Mouse (Mus musculus): ENCODE measurements at regions not wholly inside any gene's neighbourhood (a gene's known extent, or its start where the extent isn't known, plus 50 kb on each side); places are given as distances from the start of the nearest gene placed in this dataset.
A peak's percentile ranks its signal among the peaks of the same experiment; 100 is the strongest.

DNA sequence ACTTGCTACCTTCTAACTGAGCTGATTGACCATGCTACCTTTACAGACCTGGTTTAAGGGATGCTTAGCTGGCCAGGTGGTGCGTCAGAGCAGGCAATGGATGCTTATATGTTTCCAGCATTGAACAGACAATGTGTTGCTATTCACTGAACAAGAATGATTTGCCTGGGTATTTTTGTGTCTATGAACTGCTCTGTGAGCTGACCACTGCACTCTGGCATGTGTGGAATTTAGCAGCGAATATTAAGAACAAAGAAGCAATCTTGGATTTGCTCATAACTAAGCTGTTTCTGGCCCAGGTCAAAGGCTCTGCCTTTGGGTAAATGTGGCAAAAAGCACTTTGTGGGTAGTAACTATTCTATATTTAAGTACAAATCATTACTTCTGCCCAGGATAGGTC is 58.3 kb upstream of the Ccdc39 start:
- no peak for ATAC-seq (replicated peaks; ENCODE audit: low read depth, poor library complexity, severe bottlenecking)

DNA sequence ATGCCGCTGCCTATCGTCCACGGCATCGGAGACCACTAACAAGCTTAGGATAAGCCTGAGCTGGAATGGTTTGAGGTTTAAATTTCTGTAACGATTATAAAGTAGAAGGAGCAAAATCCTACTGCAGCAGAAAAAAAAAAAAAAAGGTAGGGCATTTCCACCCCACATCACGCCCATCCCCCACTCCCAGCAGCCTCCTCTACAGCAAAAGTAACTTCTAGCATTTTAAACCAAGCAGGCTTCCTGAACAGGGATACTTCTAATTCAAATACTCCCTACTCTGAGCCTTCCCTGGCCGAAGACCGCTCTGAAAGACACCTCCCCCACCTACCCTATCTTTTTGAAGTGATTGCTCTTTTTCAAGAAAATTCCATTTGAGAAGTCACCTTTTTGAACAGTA is 59.2 kb upstream of the Ccdc39 start:
- ATAC-seq (replicated peaks; ENCODE audit: low read depth, poor library complexity, severe bottlenecking) = no peak

DNA sequence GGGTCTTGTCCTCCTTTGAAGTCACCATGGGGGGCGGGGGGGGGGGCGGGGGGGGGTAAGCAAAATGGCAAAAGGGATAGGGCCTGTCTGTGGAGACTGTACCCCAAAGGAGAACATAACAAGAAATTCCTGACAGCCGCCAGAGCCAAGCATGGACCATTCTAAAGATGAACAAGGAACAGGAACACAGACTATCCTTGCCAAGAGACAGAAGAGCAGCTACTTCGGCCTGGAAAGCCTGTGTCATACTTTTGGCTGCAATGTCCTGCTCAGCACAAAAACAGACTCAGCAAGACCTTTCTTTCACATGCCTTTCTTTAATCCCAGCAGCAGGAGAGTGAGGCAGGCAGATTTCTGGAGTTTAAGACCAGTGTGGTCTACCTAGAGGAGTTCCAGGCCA is 59.7 kb upstream of the Ccdc39 start:
- no peak for ATAC-seq (replicated peaks; ENCODE audit: low read depth, poor library complexity, severe bottlenecking)

GRCm38 (mm10) chr3:33904854-33905678 is 61.0 kb upstream of the Ccdc39 start:
- ATAC-seq (replicated peaks; ENCODE audit: low read depth, poor library complexity, severe bottlenecking) = no peak

GRCm38 (mm10) chr3:33905679-33906007 is 61.5 kb upstream of the Ccdc39 start:
- ATAC-seq (replicated peaks; ENCODE audit: low read depth, poor library complexity, severe bottlenecking) = no peak

DNA sequence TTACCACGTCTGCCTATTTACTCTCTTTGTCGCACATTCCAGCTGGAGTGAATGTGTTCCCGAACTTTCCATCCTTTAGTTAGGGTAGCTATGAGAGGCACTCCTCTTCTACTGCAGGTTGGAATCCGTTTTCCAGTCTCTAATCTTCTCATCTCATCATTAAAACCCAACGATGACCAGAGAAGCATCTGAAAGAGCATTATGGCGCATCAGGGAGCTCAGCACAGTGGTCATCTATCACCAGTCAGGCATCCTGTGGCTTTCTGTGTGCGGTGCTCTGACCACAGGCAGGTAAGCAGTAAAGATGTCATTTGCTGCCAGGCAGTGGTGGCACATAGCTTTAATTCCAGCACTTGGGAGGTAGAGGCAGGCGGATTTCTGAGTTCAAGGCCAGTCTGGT is 63.0 kb upstream of the Ccdc39 start:
- no peak for ATAC-seq (replicated peaks; ENCODE audit: low read depth, poor library complexity, severe bottlenecking)

GRCm38 (mm10) chr3:33911559-33911958 is 67.4 kb upstream of the Ccdc39 start:
- no peak for ATAC-seq (replicated peaks; ENCODE audit: low read depth, poor library complexity, severe bottlenecking)

DNA sequence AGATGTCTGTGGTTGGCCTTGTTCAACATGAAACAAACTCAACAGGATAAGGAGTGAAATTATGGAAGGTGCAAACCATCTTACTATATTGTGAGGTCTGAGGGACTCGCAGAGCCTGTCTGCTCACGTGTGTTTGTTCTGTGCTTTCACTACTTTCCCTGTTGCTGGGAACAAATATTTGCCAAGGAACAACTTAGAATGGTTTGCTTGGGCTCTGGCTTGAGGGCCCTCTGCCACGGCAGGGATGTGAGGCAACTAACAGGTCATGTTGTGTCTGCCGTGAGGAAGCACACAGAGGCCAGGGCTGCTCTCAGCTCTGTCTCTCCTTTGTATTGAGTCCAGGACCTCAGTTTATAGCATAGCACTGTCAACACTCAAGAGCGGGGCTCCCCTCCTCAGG is 69.4 kb upstream of the Ccdc39 start:
- ATAC-seq (replicated peaks; ENCODE audit: low read depth, poor library complexity, severe bottlenecking) = no peak

DNA sequence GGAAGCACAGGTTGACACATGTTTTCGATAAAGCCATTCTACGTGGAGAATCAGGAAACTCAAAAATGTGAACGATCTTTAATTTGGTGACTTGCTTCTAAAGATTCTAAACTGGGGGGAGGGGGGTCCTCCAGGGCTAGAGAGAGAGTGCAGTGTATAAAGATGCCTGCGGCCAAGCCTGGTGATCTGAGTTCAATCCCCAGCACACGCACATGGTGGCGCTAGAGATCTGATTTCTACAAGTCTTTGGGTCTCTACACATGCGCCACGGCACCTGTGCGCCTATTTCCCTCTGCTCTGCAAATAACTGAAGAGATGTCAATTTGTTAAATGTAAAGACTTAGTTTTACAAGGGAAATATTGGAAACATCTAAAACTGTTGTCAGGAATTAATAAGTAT is 70.3 kb upstream of the Ccdc39 start:
- ATAC-seq (replicated peaks; ENCODE audit: low read depth, poor library complexity, severe bottlenecking) = no peak

DNA sequence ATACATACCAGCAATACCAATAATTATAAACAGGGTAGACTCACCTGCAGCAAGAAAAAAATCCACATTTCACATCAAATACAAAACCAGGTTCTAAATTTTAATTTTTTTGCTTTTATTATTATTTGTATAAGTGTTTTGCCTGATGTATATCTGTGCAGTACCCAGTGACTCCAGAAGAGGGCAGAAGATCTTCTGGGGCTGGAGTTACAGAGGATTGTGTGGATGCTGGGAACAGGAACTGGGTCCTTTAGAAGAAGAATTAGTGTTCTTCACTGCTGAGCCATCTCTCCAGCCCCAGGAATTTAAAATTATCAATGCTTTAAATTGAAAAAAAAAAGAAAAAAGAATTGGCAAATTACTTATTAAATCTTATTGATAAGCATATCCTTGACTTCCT is 71.7 kb upstream of the Ccdc39 start:
- ATAC-seq (replicated peaks; ENCODE audit: low read depth, poor library complexity, severe bottlenecking) = no peak

DNA sequence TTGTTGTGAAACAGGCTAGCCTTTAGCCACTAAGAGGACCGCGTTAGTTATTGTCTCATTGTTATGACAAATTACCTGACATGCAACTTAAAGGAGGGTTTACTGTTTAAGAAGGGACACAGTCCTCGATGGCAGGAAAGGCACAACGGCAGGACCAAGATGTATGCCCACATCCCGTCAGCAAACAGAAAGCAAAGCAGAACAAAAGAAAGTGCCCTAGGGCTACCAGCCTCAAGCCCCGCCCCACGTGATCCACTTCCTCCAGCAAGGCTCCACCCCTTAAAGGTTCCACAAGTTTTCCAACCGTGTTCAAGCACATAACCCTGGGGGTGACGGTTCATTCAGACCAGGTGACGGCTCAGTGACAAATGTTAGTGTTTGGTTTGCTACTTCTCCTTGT is 72.2 kb upstream of the Ccdc39 start:
- ATAC-seq (replicated peaks; ENCODE audit: low read depth, poor library complexity, severe bottlenecking) = no peak

DNA sequence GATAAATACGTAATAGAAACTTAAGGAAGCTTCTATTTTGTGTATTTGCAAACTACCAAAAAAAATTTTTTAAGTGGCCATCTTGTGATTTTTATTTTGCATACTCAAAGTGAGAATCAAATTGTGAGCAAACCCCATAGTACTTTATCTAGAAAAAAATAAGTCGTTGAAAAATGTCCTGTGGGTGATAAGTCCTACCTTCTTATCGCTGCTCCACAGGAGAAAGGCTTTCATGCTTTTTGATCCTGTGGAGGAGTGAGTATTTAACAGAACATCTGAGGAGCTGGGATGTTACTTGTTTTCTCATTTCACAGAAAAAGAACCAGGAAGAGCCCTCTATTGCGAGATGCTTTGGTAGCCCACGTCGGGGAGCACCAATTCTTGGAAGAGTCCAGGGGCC is 72.7 kb upstream of the Ccdc39 start:
- ATAC-seq (replicated peaks; ENCODE audit: low read depth, poor library complexity, severe bottlenecking) = no peak

- peak; percentile 62; the same call in 1 of the 2 replicates for ATAC-seq (replicated peaks; ENCODE audit: low read depth, poor library complexity, severe bottlenecking)
Observed at GRCm38 (mm10) chr3:33918785-33919184, 74.7 kb upstream of the Ccdc39 start.

GRCm38 (mm10) chr3:33925072-33925471 is 81.0 kb upstream of the Ccdc39 start:
- no peak for ATAC-seq (replicated peaks; ENCODE audit: low read depth, poor library complexity, severe bottlenecking)

GRCm38 (mm10) chr3:33955064-33955463 is 64.7 kb upstream of the Fxr1 start:
- no peak for ATAC-seq (replicated peaks; ENCODE audit: low read depth, poor library complexity, severe bottlenecking)

DNA sequence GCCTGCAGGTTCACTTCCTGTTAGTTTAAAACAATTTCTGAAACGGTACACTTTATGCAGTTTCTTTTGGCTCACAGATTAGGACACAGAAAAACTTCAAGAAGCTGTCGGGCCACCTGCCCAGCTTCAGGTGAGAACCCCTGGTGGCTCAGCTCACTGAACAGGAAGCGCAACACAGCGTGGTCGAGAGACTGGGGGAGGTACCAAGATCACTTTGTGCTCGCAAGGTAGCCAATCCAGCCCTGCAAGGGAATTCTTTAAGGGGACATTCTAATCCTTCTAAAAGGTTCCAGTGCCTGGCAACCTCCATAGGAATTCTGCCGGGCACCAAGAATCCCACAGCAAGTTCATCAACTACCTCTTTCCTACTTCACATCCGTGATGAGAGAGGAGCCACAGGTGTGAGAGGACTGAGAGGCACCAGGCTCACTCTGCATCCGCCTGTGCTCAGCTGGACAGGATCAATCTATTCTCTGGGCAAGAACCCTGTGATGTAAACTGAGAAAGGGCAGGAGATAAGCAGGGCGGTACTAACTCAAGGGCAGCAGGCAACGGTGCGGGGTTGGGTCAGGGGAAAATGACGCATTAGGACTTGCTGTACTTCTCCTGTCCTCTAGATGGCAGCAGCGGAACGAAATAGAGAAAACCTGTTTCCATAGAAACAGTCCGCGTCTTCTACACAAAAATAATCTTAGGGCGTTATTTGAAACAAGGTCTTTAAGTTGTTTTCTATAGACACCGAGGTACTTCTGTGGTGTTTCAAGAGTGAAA is 63.7 kb upstream of the Fxr1 start:
- ATAC-seq (replicated peaks; ENCODE audit: low read depth, poor library complexity, severe bottlenecking) = peak; percentile 94

GRCm38 (mm10) chr3:33956625-33957023 is 63.1 kb upstream of the Fxr1 start:
- ATAC-seq (replicated peaks; ENCODE audit: low read depth, poor library complexity, severe bottlenecking) = no peak

- ATAC-seq (replicated peaks; ENCODE audit: low read depth, poor library complexity, severe bottlenecking) = no peak
Observed at GRCm38 (mm10) chr3:33957676-33958075, 62.1 kb upstream of the Fxr1 start.

GRCm38 (mm10) chr3:33958216-33958615 is 61.5 kb upstream of the Fxr1 start:
- no peak for ATAC-seq (replicated peaks; ENCODE audit: low read depth, poor library complexity, severe bottlenecking)

DNA sequence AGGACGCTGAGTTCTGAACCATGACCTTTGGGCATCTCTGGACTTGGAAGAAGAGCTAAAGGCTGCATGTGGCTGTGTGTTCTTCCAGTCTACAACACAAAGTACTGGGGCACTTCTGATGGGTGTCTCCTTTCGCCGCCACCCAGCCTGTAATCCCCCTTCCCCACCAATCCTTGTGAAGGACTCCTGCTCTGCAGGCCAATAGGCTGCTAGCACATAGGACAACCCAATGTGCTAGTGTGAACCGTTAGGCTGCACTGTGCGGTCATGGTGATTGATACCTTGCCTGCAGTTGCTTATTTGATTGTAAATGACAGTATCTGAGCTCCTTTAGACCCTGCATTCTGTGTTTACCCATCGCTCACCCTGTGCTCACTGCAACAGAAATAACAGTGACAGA is 59.5 kb upstream of the Fxr1 start:
- ATAC-seq (replicated peaks; ENCODE audit: low read depth, poor library complexity, severe bottlenecking) = no peak

GRCm38 (mm10) chr3:33962938-33963337 is 56.8 kb upstream of the Fxr1 start:
- no peak for ATAC-seq (replicated peaks; ENCODE audit: low read depth, poor library complexity, severe bottlenecking)

GRCm38 (mm10) chr3:33967184-33967583 is 52.6 kb upstream of the Fxr1 start:
- no peak for ATAC-seq (replicated peaks; ENCODE audit: low read depth, poor library complexity, severe bottlenecking)
